12 mouse cellular contexts compared by ENCODE assay signal in the genomic region with DNA sequence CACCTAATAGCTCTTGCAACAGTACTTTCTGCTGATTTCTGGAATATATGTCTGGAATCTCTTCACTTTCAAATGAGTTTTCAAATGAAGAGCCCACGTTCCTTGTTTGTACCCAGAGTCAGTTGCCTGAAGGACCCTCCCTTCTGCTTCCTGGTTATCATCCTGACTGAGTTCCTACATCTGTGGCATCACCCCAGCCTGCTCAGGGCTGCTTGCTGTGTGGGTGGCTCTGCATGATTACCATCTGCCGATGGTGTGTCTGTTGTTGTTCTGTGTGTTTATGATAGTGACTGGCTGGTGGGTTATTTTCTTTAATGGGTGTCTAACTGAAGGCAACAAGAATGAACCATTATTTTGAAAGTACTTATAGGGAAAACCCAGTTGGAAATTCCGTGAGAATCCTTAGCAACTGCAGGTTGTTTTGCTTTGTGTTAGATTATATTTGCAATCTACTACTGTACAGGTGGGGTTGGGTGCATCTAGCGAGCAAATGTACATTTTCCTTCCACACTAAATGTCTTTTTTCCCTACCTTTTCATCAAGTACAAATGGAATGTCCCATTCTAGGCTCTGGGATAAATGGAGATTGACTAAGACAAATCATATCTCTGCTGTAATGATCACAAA. TPM values are rescaled to one million over a fixed set of nuclear protein-coding genes. Genes with fewer than 3 reads are reported as not detected.
DNase-seq lines count a peak whose midpoint lies in the region; ATAC-seq and TF ChIP-seq lines count a peak whose summit lies in the region.
"Had no signal": no experiment of that assay in that cellular context is flagged by ENCODE, and none has a peak within 500 bp of the region (broad histone marks: within the 10 kb centered on the region; RNA-seq: fewer than 3 reads in every experiment).

No protein-coding gene starts in this region.

- peaks cover 68% of the 10 kb centered on the region for H3K4me1 ChIP-seq in megakaryocyte, embryonic 14.5 days
- no peaks in the 10 kb centered on the region for H3K4me1 ChIP-seq in hindbrain, postnatal 0 days (ENCODE audit: insufficient read depth, low read length)

- DNase-seq in layer of hippocampus, adult 2 months (ENCODE audit: low spot score in 2 of 2) = peak; percentile 41 to 47
- no peak for DNase-seq in layer of hippocampus, adult 8-10 months (ENCODE audit: low spot score in 2 of 2)
- peak; percentile 86 for DNase-seq in c-Kit-positive CD71-positive TER-119-negative erythroid progenitor cells, embryonic 14.5 days (ENCODE audit: low read depth)
- DNase-seq in yolk sac, embryonic 10.5 days (ENCODE audit: low spot score) = no peak
- no peak for DNase-seq in hindbrain, postnatal 0 days (ENCODE audit: low spot score)
- DNase-seq: gastrocnemius, postnatal 14 days; heart, postnatal 36 days; kidney, adult 11 months had no signal

- no peak overlapping the region for H3K4me2 ChIP-seq in hindbrain, postnatal 0 days (ENCODE audit: low read depth, low read length)
- H3K4me2 ChIP-seq: forebrain, embryonic 12.5 days; limb, embryonic 13.5 days had no signal

- 84% methylated on average over 4 of the region's 4 CpGs for WGBS in hindbrain, postnatal 0 days

- TF ChIP-seq CTCF in layer of hippocampus, adult 2 months (conservative IDR thresholded peaks at IDR 0.05) = no peak
- no peak for TF ChIP-seq CTCF in hindbrain, postnatal 0 days (IDR thresholded peaks at IDR 0.05; ENCODE audit: low read depth)

- H3K27ac ChIP-seq in layer of hippocampus, adult 2 months = peak overlapping the region; percentile 56; the same call in 1 of the 2 replicates
- H3K27ac ChIP-seq in hindbrain, postnatal 0 days = no peak overlapping the region
- H3K27ac ChIP-seq: forebrain, embryonic 12.5 days; limb, embryonic 13.5 days had no signal

- ATAC-seq in hematopoietic stem cell, adult 5-6 weeks (replicated peaks in 1 of 2; ENCODE audit: insufficient read depth in 1 of 2, low FRiP score in 2 of 2, low TSS enrichment in 1 of 2, low read depth in 1 of 2, poor library complexity in 2 of 2, severe bottlenecking in 2 of 2) = peak; percentile 43 to 44; a peak in 1 of 4 replicates
- no peak for ATAC-seq in hindbrain, postnatal 0 days

- no peak overlapping the region for H3K4me3 ChIP-seq in layer of hippocampus, adult 2 months
- peak overlapping the region; percentile 71 for H3K4me3 ChIP-seq in megakaryocyte, embryonic 14.5 days (replicated peaks)
- no peak overlapping the region for H3K4me3 ChIP-seq in hindbrain, postnatal 0 days (ENCODE audit: low read length)
- H3K4me3 ChIP-seq: forebrain, embryonic 12.5 days; limb, embryonic 13.5 days had no signal

- peaks cover 91% of the 10 kb centered on the region for H3K36me3 ChIP-seq in megakaryocyte, embryonic 14.5 days (replicated peaks; ENCODE audit: low read length)
- no peaks in the 10 kb centered on the region; the same call in 1 of the 2 replicates for H3K36me3 ChIP-seq in hindbrain, postnatal 0 days (ENCODE audit: insufficient read depth, low read length)

- no peaks in the 10 kb centered on the region for H3K9me3 ChIP-seq in megakaryocyte, embryonic 14.5 days
- no peaks in the 10 kb centered on the region for H3K9me3 ChIP-seq in hindbrain, postnatal 0 days (ENCODE audit: low read length)
- H3K9me3 ChIP-seq: forebrain, embryonic 12.5 days; limb, embryonic 13.5 days had no signal

- no peaks in the 10 kb centered on the region for H3K27me3 ChIP-seq in megakaryocyte, embryonic 14.5 days (replicated peaks)
- no peaks in the 10 kb centered on the region for H3K27me3 ChIP-seq in hindbrain, postnatal 0 days (ENCODE audit: insufficient read depth, low read length)
- H3K27me3 ChIP-seq: forebrain, embryonic 12.5 days; limb, embryonic 13.5 days had no signal

- H3K9ac ChIP-seq in hindbrain, postnatal 0 days (replicated peaks; ENCODE audit: low read length) = no peak overlapping the region
- H3K9ac ChIP-seq: forebrain, embryonic 12.5 days; limb, embryonic 13.5 days had no signal

RNA-seq across cellular contexts. Expression of a gene that starts 7.4 kb away (rescaled TPM):
- total RNA-seq in layer of hippocampus, adult 2 months (2021) = 10 to 100 TPM; 27.4 to 27.9 TPM
- total RNA-seq in layer of hippocampus, adult 8-10 months (2022) = 10 to 100 TPM; 23.6 to 33.8 (median 28.7) TPM
- total RNA-seq in hematopoietic stem cell, adult 5-6 weeks (2017) = 61.5 and 64.7 TPM in 2 replicates
- polyA plus RNA-seq in megakaryocyte, embryonic 14.5 days (2012; ENCODE audit: insufficient read depth, low replicate concordance) = 4.6 TPM in 1 of 2 replicates, not detected in the other
- total RNA-seq in hindbrain, postnatal 0 days (2014; rRNA removed) = 53.1 and 58.0 TPM in 2 replicates
- polyA plus RNA-seq in hindbrain, postnatal 0 days (2015; fragmentation: Nextera tagmentation; extraction: Ambion mirVana) = 78.7 and 79.1 TPM in 2 replicates

Comparison
In these comparisons a context has a peak if more than half of its experiments do, and no peak if none do; other contexts are left out.
1. DNase-seq: peak in layer of hippocampus, adult 2 months (2 of 2) and c-Kit-positive CD71-positive TER-119-negative erythroid progenitor cells, embryonic 14.5 days (single experiment); none in layer of hippocampus, adult 8-10 months (0 of 2), yolk sac, embryonic 10.5 days (single experiment) and hindbrain, postnatal 0 days (single experiment).